25 mouse cellular contexts compared by ENCODE assay signal in the genomic region with DNA sequence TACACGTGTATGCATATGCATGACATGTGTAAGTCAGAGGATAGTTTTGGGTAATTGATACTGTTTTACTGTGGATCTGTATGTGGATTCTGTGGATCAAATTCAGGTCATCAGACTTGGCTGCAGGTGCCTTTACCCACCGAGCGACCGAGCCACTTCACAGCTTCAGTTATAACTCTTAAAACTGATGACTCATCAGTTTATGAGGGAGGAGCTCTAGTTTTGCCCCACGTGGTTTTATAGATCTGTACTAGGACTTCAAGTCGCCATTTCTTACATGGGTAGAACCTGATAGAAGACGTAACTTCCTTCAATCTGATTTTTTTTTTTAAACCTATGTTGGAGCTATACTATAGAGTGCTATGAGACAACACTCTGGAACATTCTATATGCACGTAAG. TPM values are rescaled to one million over a fixed set of nuclear protein-coding genes. Genes with fewer than 3 reads are reported as not detected.
DNase-seq lines count a peak whose midpoint lies in the region; ATAC-seq and TF ChIP-seq lines count a peak whose summit lies in the region.
"Had no signal": no experiment of that assay in that cellular context is flagged by ENCODE, and none has a peak within 500 bp of the region (broad histone marks: within the 10 kb centered on the region; RNA-seq: fewer than 3 reads in every experiment).

No protein-coding gene starts in this region.

- no peaks in the 10 kb centered on the region for H3K36me3 ChIP-seq in C2C12 (ENCODE audit: control insufficient read depth, insufficient read depth)
- H3K36me3 ChIP-seq in ES-E14 (ENCODE audit: control insufficient read depth, insufficient read depth, low read length, poor library complexity, severe bottlenecking): no peaks in the 10 kb centered on the region
- H3K36me3 ChIP-seq: embryonic facial prominence, embryonic 13.5 days; embryonic facial prominence, embryonic 15.5 days; forebrain, embryonic 15.5 days had no signal

- H3K4me1 ChIP-seq in ES-E14 (ENCODE audit: control insufficient read depth in 2 of 2, insufficient read depth in 2 of 2, low read length in 2 of 2, poor library complexity in 1 of 2): no peaks in the 10 kb centered on the region
- H3K4me1 ChIP-seq: embryonic facial prominence, embryonic 13.5 days; embryonic facial prominence, embryonic 15.5 days; forebrain, embryonic 13.5 days; forebrain, embryonic 15.5 days had no signal

- no peak overlapping the region for H3K4me3 ChIP-seq in C2C12 (ENCODE audit: insufficient read depth, poor library complexity, severe bottlenecking)
- no peak overlapping the region for H3K4me3 ChIP-seq in ES-E14 (ENCODE audit: insufficient read depth in 1 of 2, low read depth in 1 of 2, low read length in 2 of 2, poor library complexity in 1 of 2, severe bottlenecking in 1 of 2)
- H3K4me3 ChIP-seq: embryonic facial prominence, embryonic 13.5 days; embryonic facial prominence, embryonic 15.5 days; erythroblast, embryonic 14.5 days; forebrain, embryonic 13.5 days; forebrain, embryonic 15.5 days had no signal

- WGBS in large intestine, adult 2 months: 46% methylated on average over 8 of the region's 8 CpGs

- in situ Hi-C loops in ES-E14 (cut with MboI; ENCODE audit: low sequenced_read_pairs in 2 of 2, unreplicated experiment in 2 of 2): no loop called here

- no peak for TF ChIP-seq CTCF in C2C12 (IDR thresholded peaks at IDR 0.05; ENCODE audit: control insufficient read depth, insufficient read depth, insufficient read length)

- H3ac ChIP-seq in C2C12 (ENCODE audit: control insufficient read depth, insufficient read length, low read depth): no peak overlapping the region

- no peak for DNase-seq in ES-E14 (ENCODE audit: low read depth, low spot score)
- peak; percentile 14 for DNase-seq in large intestine, adult 2 months (ENCODE audit: low read depth, low spot score)
- no peak for DNase-seq in frontal cortex, postnatal 25 days (ENCODE audit: low spot score in 2 of 2)
- DNase-seq: adrenal gland, adult 8-10 months; adrenal gland, postnatal 14 days; adrenal gland, postnatal 36 days; B cell, adult 2 months; cerebellum, adult 11-12 months; cerebellum, adult 2 months; cerebellum, adult 9-10 months; cerebellum, postnatal 10 days; cerebellum, postnatal 25 days; embryo, embryonic 11 days; forebrain, postnatal 0 days had no signal

- H3K27me3 ChIP-seq in C2C12 (ENCODE audit: control insufficient read depth, insufficient read depth, insufficient read length): no peaks in the 10 kb centered on the region
- H3K27me3 ChIP-seq: embryonic facial prominence, embryonic 13.5 days; embryonic facial prominence, embryonic 15.5 days; forebrain, embryonic 13.5 days; forebrain, embryonic 15.5 days; Patski had no signal

- H3K9ac ChIP-seq in ES-E14 (ENCODE audit: insufficient read depth, low read depth, low read length, poor library complexity, severe bottlenecking): no peak overlapping the region
- H3K9ac ChIP-seq: embryonic facial prominence, embryonic 13.5 days; embryonic facial prominence, embryonic 15.5 days; forebrain, embryonic 13.5 days; forebrain, embryonic 15.5 days; forebrain, postnatal 0 days had no signal

- H3K79me2 ChIP-seq in C2C12 (ENCODE audit: control insufficient read depth, insufficient read depth): no peaks in the 10 kb centered on the region

- no peaks in the 10 kb centered on the region for H3K79me3 ChIP-seq in C2C12 (ENCODE audit: low read depth)

- H3K27ac ChIP-seq in ES-E14 (ENCODE audit: insufficient read depth, low read depth, low read length, poor library complexity, severe bottlenecking): no peak overlapping the region
- H3K27ac ChIP-seq: embryonic facial prominence, embryonic 13.5 days; embryonic facial prominence, embryonic 15.5 days; forebrain, embryonic 13.5 days; forebrain, embryonic 15.5 days had no signal

- no peak for ATAC-seq in erythroid progenitor cell, adult 5-6 weeks (replicated peaks; ENCODE audit: low FRiP score, poor library complexity, severe bottlenecking)
- ATAC-seq: activated CD4-positive, CD25-positive, alpha-beta regulatory T cell, adult 4 months; forebrain, embryonic 13.5 days; forebrain, embryonic 15.5 days; forebrain, postnatal 0 days; Patski had no signal

- H3K9me3 ChIP-seq in ES-E14 (ENCODE audit: control insufficient read depth, insufficient read depth, low read depth, low read length): no peaks in the 10 kb centered on the region
- H3K9me3 ChIP-seq: embryonic facial prominence, embryonic 13.5 days; embryonic facial prominence, embryonic 15.5 days; forebrain, embryonic 13.5 days; forebrain, embryonic 15.5 days had no signal

TF ChIP-seq in C2C12, 6 proteins besides CTCF, POLR2A, EP300 and RAD21:
- TF ChIP-seq MYOD1 (IDR thresholded peaks at IDR 0.05; ENCODE audit: control insufficient read depth, insufficient read length, low read depth): no peak
- TF ChIP-seq MYOG (IDR thresholded peaks at IDR 0.05; ENCODE audit: control insufficient read depth, extremely low read depth, insufficient read length): no peak
- no peak for TF ChIP-seq MAX (IDR thresholded peaks at IDR 0.05)
- TF ChIP-seq USF1 (IDR thresholded peaks at IDR 0.05; ENCODE audit: low read depth): peak; percentile 27

TF ChIP-seq in ES-E14, 5 proteins besides CTCF, POLR2A, EP300 and RAD21:
- TF ChIP-seq MAFK (IDR thresholded peaks at IDR 0.05; ENCODE audit: insufficient read depth, low read depth, low read length) (peak; percentile 87), CHD2 (IDR thresholded peaks at IDR 0.05; ENCODE audit: low read depth, low read length) (no peak)

RNA-seq across cellular contexts. Expression of a gene that starts 5.7 kb away (rescaled TPM):
- polyA plus RNA-seq in C2C12 (2012; fragmentation: generic; extraction: Trizol): not detected
- 0.74 and 0.76 TPM in 2 replicates for total RNA-seq in ES-E14 (2012; rRNA removed)
- polyA plus RNA-seq in large intestine, adult 2 months (2012; rRNA removed): 2.9 and 4.7 TPM in 2 replicates
- not detected in 2 replicates for total RNA-seq in erythroid progenitor cell, adult 5-6 weeks (2015; ENCODE audit: low replicate concordance)
- 3.3 TPM in 1 of 2 replicates, not detected in the other for total RNA-seq in erythroid progenitor cell, adult 5-6 weeks (2017; ENCODE audit: low replicate concordance)
- total RNA-seq: adrenal gland, adult 8-10 months; adrenal gland, postnatal 14 days; adrenal gland, postnatal 36 days; forebrain, postnatal 0 days had no signal
- polyA plus RNA-seq: embryonic facial prominence, embryonic 11.5 days; embryonic facial prominence, embryonic 13.5 days; embryonic facial prominence, embryonic 15.5 days; erythroblast, embryonic 14.5 days; forebrain, embryonic 11.5 days; forebrain, embryonic 13.5 days; forebrain, embryonic 15.5 days had no signal

RNA-seq across cellular contexts. Expression of a gene that starts 29.3 kb away (rescaled TPM):
- polyA plus RNA-seq in C2C12 (2012; fragmentation: generic; extraction: Trizol): 0.41 TPM
- total RNA-seq in ES-E14 (2012; rRNA removed): 16.5 and 21.0 TPM in 2 replicates
- polyA plus RNA-seq in large intestine, adult 2 months (2012; rRNA removed): 485 and 779 TPM in 2 replicates
- total RNA-seq in erythroid progenitor cell, adult 5-6 weeks (2015; ENCODE audit: low replicate concordance): 375 and 377 TPM in 2 replicates
- 88.5 and 112 TPM in 2 replicates for total RNA-seq in erythroid progenitor cell, adult 5-6 weeks (2017; ENCODE audit: low replicate concordance)
